In genomic region chr11:54435797-54436196, GRCm38 (mm10) we compare ENCODE assay signal across 20 mouse cellular contexts. TPM values are rescaled to one million over a fixed set of nuclear protein-coding genes. Genes with fewer than 3 reads are reported as not detected.
DNase-seq lines count a peak whose midpoint lies in the region; ATAC-seq and TF ChIP-seq lines count a peak whose summit lies in the region.
"Had no signal": no experiment of that assay in that cellular context is flagged by ENCODE, and none has a peak within 500 bp of the region (broad histone marks: within the 10 kb centered on the region; RNA-seq: fewer than 3 reads in every experiment).

No protein-coding gene starts in this region.

- no peak overlapping the region for H3K9ac ChIP-seq in MEL (ENCODE audit: control insufficient read depth, low read depth, low read length, poor library complexity, severe bottlenecking)

- H3K27ac ChIP-seq in gastrocnemius, adult 2 months, result peak overlapping the region; percentile 46
- H3K27ac ChIP-seq in MEL (ENCODE audit: control insufficient read depth, low read depth, low read length), result no peak overlapping the region

- H3K36me3 ChIP-seq in MEL (ENCODE audit: control insufficient read depth in 1 of 2, insufficient read depth in 2 of 2, low read length in 2 of 2), result peaks cover 0 to 20% of the 10 kb centered on the region in 2 experiments; a peak in 2 of 4 replicates

- no peaks in the 10 kb centered on the region for H3K27me3 ChIP-seq in MEL (ENCODE audit: control insufficient read depth in 1 of 2, insufficient read depth in 2 of 2, low read length in 2 of 2)
- H3K27me3 ChIP-seq: CH12.LX had no signal

- intact Hi-C loops in gastrocnemius, adult 2 months (cut with DNase I), result loop anchor here (5.0 to 10.0 kb wide), 2 partner anchors 87 to 321 kb away; partner anchors contain the start of gene Rapgef6
- intact Hi-C loops in gastrocnemius, postnatal 14 days (cut with DNase I; ENCODE audit: low total_unique reads), result no loop called here

- H3K4me1 ChIP-seq in MEL (ENCODE audit: control insufficient read depth in 1 of 2, insufficient read depth in 2 of 2, low read length in 2 of 2), result peaks cover 8 to 17% of the 10 kb centered on the region in 2 experiments

- no peak for TF ChIP-seq POLR2A in MEL (IDR thresholded peaks at IDR 0.05; ENCODE audit: control insufficient read depth in 1 of 2, insufficient read depth in 1 of 2, low read depth in 1 of 2, low read length in 2 of 2, poor library complexity in 1 of 2)

- no peak for TF ChIP-seq RAD21 in MEL (IDR thresholded peaks at IDR 0.05; ENCODE audit: low read depth, low read length)

- ATAC-seq in erythroid progenitor cell, adult 5-6 weeks (replicated peaks; ENCODE audit: low FRiP score, poor library complexity, severe bottlenecking), result no peak
- ATAC-seq: activated CD4-positive, CD25-positive, alpha-beta regulatory T cell, adult 4 months; CD4-positive, CD25-positive, alpha-beta regulatory T cell, adult 4 months; Patski had no signal

- TF ChIP-seq CTCF in gastrocnemius, adult 2 months (IDR thresholded peaks at IDR 0.05), result no peak
- TF ChIP-seq CTCF in MEL (IDR thresholded peaks at IDR 0.05 in 2 of 3, conservative IDR thresholded peaks at IDR 0.05 in 1 of 3; ENCODE audit: control insufficient read depth in 1 of 3, insufficient read depth in 1 of 3, low read depth in 2 of 3, low read length in 3 of 3, poor library complexity in 1 of 3, severe bottlenecking in 1 of 3), result no peak

- no peaks in the 10 kb centered on the region for H3K9me3 ChIP-seq in MEL (replicated peaks; ENCODE audit: insufficient read depth, low read length)
- H3K9me3 ChIP-seq: G1E had no signal

- TF ChIP-seq EP300 in MEL (IDR thresholded peaks at IDR 0.05; ENCODE audit: low read depth in 1 of 2, low read length in 2 of 2), result peak in 1 of 2 experiments; percentile 27; a peak in 1 of 4 replicates

- peaks cover 24% of the 10 kb centered on the region for H3K79me2 ChIP-seq in MEL (ENCODE audit: control insufficient read depth, insufficient read depth, low read length, poor library complexity)

- H3K4me3 ChIP-seq in gastrocnemius, adult 2 months, result no peak overlapping the region
- H3K4me3 ChIP-seq in MEL (ENCODE audit: control insufficient read depth in 1 of 2, insufficient read depth in 1 of 2, low read depth in 2 of 2, low read length in 2 of 2), result no peak overlapping the region

- no peak for DNase-seq in gastrocnemius, adult 2 months
- no peak for DNase-seq in gastrocnemius, postnatal 14 days
- no peak for DNase-seq in MEL (ENCODE audit: low read depth, low spot score)
- DNase-seq: adrenal gland, adult 2 months; adrenal gland, adult 8-10 months; adrenal gland, postnatal 10 days; adrenal gland, postnatal 14 days; adrenal gland, postnatal 25 days; adrenal gland, postnatal 36 days; B cell, adult 2 months; cerebellum, adult 11 months; cerebellum, adult 11-12 months; cerebellum, adult 18-20 months; cerebellum, adult 2 months had no signal

TF ChIP-seq in MEL, 35 proteins besides CTCF, POLR2A, EP300 and RAD21:
- TF ChIP-seq GATA1 (IDR thresholded peaks at IDR 0.05; ENCODE audit: low read depth, low read length), result peak; percentile 50
- no peak for TF ChIP-seq MYC (IDR thresholded peaks at IDR 0.05; ENCODE audit: low read depth, low read length)
- TF ChIP-seq ZNF384 (IDR thresholded peaks at IDR 0.05; ENCODE audit: low read depth, low read length), result peak; percentile 43; the same call in 1 of the 2 replicates
- TF ChIP-seq JUND (IDR thresholded peaks at IDR 0.05; ENCODE audit: low read depth, low read length), result peak; percentile 97
- TF ChIP-seq NRF1 (IDR thresholded peaks at IDR 0.05; ENCODE audit: insufficient read depth, low read depth, low read length, poor library complexity, severe bottlenecking), result no peak
- no peak for TF ChIP-seq GABPA (IDR thresholded peaks at IDR 0.05; ENCODE audit: low read depth, low read length)
- TF ChIP-seq MYB (IDR thresholded peaks at IDR 0.05; ENCODE audit: low read depth, low read length), result no peak
- TF ChIP-seq POLR2AphosphoS5 (IDR thresholded peaks at IDR 0.05; ENCODE audit: borderline replicate concordance, low read depth, low read length), result no peak
- no peak for TF ChIP-seq ETS1 (IDR thresholded peaks at IDR 0.05; ENCODE audit: low read depth, low read length)

RNA-seq across cellular contexts. Expression of gene Fnip1, which starts 2.2 kb away (rescaled TPM):
- 10 to 100 TPM; 28.7 to 35.9 TPM for total RNA-seq in gastrocnemius, adult 2 months (2021)
- 10 to 100 TPM; 17.6 to 20.0 TPM for total RNA-seq in gastrocnemius, postnatal 14 days (2021)
- 13.6 and 16.4 TPM in 2 replicates for total RNA-seq in MEL (2012; rRNA removed)
- polyA plus RNA-seq in MEL (2012; ENCODE audit: insufficient read depth in 1 of 2, insufficient read length in 2 of 2, low read depth in 1 of 2, low replicate concordance in 2 of 2, missing spikeins in 1 of 2), result 10 to 100 TPM in 1 of 2 experiments, not detected in 1; 11.9 TPM
- total RNA-seq in erythroid progenitor cell, adult 5-6 weeks (2015; ENCODE audit: low replicate concordance), result 22.7 and 44.9 TPM in 2 replicates
- total RNA-seq in erythroid progenitor cell, adult 5-6 weeks (2017; ENCODE audit: low replicate concordance), result 28.0 and 35.0 TPM in 2 replicates
